Mouse (Mus musculus) spleen, postnatal 4 days (tissue): ENCODE results near the gene Dctn1.

Experiments used
- DNase-seq, 2 experiments: peaks; one replicate each; pipeline ENCODE4 v3.0.0; 2022; ENCODE audit warnings: low spot score in 2 of 2

The Dctn1 gene

DNA sequence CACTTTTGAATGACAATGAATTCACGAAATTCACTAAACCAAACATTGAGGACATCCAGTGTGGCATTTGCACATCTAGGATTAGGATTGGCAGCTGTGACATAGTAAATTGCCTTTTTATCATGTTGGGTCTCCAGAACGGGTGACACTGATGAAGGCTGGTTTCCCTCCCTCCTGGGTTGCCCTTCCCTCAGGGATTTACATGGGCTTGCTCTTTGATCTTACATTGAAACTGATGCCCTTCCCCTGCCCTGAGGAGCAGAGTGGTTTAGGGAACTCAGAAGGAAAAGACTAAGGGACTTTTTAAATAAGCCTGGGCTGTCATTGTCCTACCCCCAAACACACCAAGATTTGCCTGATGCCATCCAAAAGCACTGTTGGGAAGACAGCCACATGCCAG, 65.8 kb downstream of the Dctn1 start:
- DNase-seq = no peak

DNA sequence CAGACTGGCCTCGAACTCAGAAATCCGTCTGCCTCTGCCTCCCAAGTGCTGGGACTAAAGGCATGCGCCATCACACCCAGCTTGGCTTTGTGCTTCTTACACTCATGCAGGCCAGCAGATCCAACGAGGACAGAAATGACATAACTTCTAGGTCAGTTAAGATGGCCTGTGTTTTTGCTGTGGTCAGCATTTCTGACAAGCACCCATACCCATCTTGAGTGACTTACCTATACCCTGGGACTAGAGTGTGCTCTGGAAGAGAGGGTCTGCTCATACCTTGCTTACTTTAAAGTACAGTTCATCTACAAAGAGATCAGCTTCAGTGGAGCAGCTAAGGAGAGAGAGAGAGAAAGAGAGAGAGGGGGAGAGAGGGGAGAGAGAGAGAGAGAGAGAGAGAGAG, 67.6 kb downstream of the Dctn1 start:
- no peak for DNase-seq

- DNase-seq = no peak
These were observed 68.6 kb downstream of the Dctn1 start for GRCm38 (mm10) chr6:83234280-83234741.

DNA sequence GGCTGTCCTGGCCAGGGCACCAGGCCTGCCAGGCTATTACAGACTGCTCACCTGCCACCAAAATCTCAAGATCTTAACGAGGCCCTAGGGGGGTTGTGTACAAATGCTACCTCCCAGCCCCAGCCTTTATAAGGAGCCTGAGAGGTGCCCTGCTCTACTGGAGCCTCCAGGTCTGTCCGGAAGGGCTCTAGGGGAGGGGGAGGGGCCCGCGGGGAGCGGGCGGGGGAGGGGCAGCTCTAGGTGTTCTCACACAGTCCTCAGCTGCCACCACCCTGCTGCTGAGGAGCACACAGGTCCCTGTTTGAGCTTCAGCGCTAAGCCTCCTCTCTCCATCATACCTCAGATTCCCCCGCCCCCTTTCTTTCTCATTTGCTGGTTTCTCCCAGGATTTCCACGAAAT, 71.4 kb downstream of the Dctn1 start:
- no peak for DNase-seq

DNA sequence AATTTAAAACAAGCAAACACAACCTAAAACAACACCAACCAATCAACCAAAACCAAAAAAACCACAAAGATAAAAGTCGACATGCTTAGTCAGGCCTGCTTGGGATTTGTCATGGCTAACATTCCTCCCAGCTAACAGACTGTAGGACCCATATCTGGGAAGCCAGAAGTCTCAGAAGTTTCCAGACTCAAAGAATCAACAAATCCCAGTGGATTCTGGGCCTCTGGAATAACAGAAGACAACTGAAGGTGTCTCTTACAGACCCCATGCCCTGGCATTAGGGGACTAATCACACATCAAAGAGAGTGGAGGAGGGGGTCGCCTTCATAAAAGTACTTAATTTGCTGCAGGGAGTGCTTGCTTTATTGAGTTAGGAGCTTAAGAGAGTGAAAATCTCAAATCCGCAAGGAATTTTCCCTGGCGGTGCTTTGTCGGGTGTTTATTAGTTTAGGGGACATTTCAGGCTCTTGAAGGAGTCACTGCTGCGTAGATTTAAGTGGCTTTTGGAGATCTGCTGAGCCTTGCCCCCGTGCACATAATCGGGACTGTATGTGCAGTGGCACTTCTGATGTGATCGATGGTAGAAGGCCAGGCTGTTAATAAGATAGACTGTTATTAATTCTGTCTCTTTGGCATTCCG, 78.8 kb downstream of the Dctn1 start:
- DNase-seq = no peak

GRCm38 (mm10) chr6:83245134-83245533, 79.4 kb downstream of the Dctn1 start:
- DNase-seq = no peak

- DNase-seq = no peak
These were observed 80.3 kb downstream of the Dctn1 start for GRCm38 (mm10) chr6:83245997-83246396.

DNA sequence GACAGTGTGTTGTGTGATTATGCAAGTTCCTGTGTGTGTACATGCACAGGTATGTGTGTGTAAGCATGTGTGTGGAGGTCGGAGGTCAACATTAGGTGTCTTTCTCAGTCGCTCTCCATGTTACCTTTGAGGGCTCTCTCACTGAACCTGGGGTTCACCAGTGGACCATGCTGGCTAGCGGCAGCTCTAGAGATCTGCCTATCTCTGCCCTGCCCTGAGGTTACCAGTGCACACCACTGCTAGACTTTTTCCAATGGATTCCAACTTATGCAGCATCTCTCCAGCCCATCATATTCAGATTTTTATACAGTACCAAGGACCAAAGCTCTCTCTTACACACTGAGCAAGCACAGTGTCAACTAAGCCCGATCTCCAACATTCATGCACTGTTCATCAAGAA, 81.0 kb downstream of the Dctn1 start:
- no peak for DNase-seq

DNA sequence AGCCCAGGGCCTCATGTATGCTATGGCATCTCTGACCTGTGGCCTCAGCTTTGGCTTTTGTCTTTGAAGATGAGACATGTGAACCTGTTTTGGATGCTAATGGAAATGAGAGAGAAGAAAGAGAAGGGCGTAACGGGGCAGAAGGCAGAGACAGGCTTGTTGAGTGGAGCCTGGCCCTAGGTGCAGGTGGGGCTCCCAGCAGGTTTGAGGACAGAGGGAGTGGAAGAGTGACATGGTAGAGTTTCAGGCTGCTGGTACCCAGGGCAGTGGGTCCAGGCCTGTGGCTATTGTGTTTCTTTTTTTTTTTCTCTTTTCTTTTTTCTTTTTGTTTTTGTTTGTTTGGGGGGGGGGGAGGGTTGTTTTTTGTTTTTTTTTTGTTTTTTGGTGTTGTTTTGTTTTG, 81.4 kb downstream of the Dctn1 start:
- DNase-seq = no peak
